Mouse (Mus musculus) heart, postnatal 25 days (tissue): Measurements from ENCODE around the gene Nt5dc3. TPM values are rescaled to one million over a fixed set of nuclear protein-coding genes. Genes with fewer than 3 reads are reported as not detected.

Source experiments
- DNase-seq: peaks from one replicate; pipeline ENCODE4 v3.0.0; 2022; ENCODE audit warnings: low spot score
- intact Hi-C: fragments of 180-260 bp; cut with DNase I; formaldehyde crosslinking; loops from one replicate; pipeline ENCODE4 v1.15.1; 2025
- total RNA-seq, 2 experiments: library from RNA; stranded (reverse); gene quantifications; 2 replicates each; pipeline ENCODE4 v1.2.3; 2021

Gene Nt5dc3
- total RNA-seq, 2 experiments from 2014 or later, result 30.2 to 36.5 TPM

GRCm38 (mm10) chr10:86808013-86808758 lies 29.4 kb downstream of the Nt5dc3 start:
- intact Hi-C loops, result no loop called here
- DNase-seq, result no peak

- DNase-seq, result no peak
- intact Hi-C loops, result no loop called here
Observed at GRCm38 (mm10) chr10:86810000-86810399, 31.2 kb downstream of the Nt5dc3 start.

GRCm38 (mm10) chr10:86810612-86811011 lies 31.8 kb downstream of the Nt5dc3 start:
- intact Hi-C loops, result no loop called here
- DNase-seq, result no peak

GRCm38 (mm10) chr10:86814292-86815131 lies 35.7 kb downstream of the Nt5dc3 start:
- intact Hi-C loops, result loop anchor here (5.0 kb wide), 1 partner anchor 32 kb away; no protein-coding TSS in a partner anchor
- no peak for DNase-seq

- no peak for DNase-seq
- intact Hi-C loops, result loop anchor here (5.0 kb wide), 1 partner anchor 33 kb away; no protein-coding TSS in a partner anchor
Observed at GRCm38 (mm10) chr10:86815133-86815532, 36.3 kb downstream of the Nt5dc3 start.

GRCm38 (mm10) chr10:86819649-86820165 lies 40.9 kb downstream of the Nt5dc3 start:
- no peak for DNase-seq
- intact Hi-C loops, result loop anchor here (5.0 kb wide), 1 partner anchor 37 kb away; no protein-coding TSS in a partner anchor

- no peak for DNase-seq
- intact Hi-C loops, result no loop called here
Observed at GRCm38 (mm10) chr10:86821014-86821413, 42.2 kb downstream of the Nt5dc3 start.

- no peak for DNase-seq
- intact Hi-C loops, result no loop called here
Observed at GRCm38 (mm10) chr10:86824093-86824492, 45.3 kb downstream of the Nt5dc3 start.

GRCm38 (mm10) chr10:86824871-86825270 lies 46.1 kb downstream of the Nt5dc3 start:
- DNase-seq, result no peak
- intact Hi-C loops, result loop anchor here (5.0 kb wide), 1 partner anchor 118 kb away; the partner anchor contains the start of genes Hsp90b1 and Ttc41

GRCm38 (mm10) chr10:86825871-86826522 lies 47.2 kb downstream of the Nt5dc3 start:
- DNase-seq, result peak; percentile 45
- intact Hi-C loops, result loop anchor here (5.0 kb wide), 1 partner anchor 119 kb away; the partner anchor contains the start of genes Hsp90b1 and Ttc41

- no peak for DNase-seq
Observed at GRCm38 (mm10) chr10:86826929-86827328, 48.1 kb downstream of the Nt5dc3 start.

GRCm38 (mm10) chr10:86828221-86829135 lies 49.7 kb downstream of the Nt5dc3 start:
- intact Hi-C loops, result loop anchor here (5.0 kb wide), 1 partner anchor 121 kb away; the partner anchor contains the start of genes Hsp90b1 and Ttc41
- no peak for DNase-seq

More at GRCm38 (mm10) chr10:86826929-86827328, 48.1 kb downstream of the Nt5dc3 start:
- intact Hi-C loops, result loop anchor here (5.0 kb wide), 1 partner anchor 120 kb away; the partner anchor contains the start of genes Hsp90b1 and Ttc41

- no peak for DNase-seq
- intact Hi-C loops, result loop anchor here (5.0 kb wide), 1 partner anchor 122 kb away; the partner anchor contains the start of genes Hsp90b1 and Ttc41
Observed at GRCm38 (mm10) chr10:86829515-86829914, 50.7 kb downstream of the Nt5dc3 start.

- intact Hi-C loops, result no loop called here
- DNase-seq, result no peak
Observed at GRCm38 (mm10) chr10:86836784-86837183, 58.0 kb downstream of the Nt5dc3 start.

GRCm38 (mm10) chr10:86838827-86839226 lies 60.0 kb downstream of the Nt5dc3 start:
- intact Hi-C loops, result no loop called here
- no peak for DNase-seq

GRCm38 (mm10) chr10:86842659-86843058 lies 63.9 kb downstream of the Nt5dc3 start:
- intact Hi-C loops, result no loop called here
- DNase-seq, result no peak

- intact Hi-C loops, result no loop called here
- DNase-seq, result no peak
Observed at GRCm38 (mm10) chr10:86846926-86847467, 68.2 kb downstream of the Nt5dc3 start.

- DNase-seq, result no peak
- intact Hi-C loops, result no loop called here
Observed at GRCm38 (mm10) chr10:86849087-86849486, 70.3 kb downstream of the Nt5dc3 start.
